Mouse (Mus musculus) kidney, adult 2 months (tissue): ENCODE measurements around the gene Cdh23.

Experiments
- CTCF ChIP-seq: fragments of 200-500 bp; conservative IDR thresholded peaks from 2 replicates; pipeline ENCODE4 v1.5.1; 2011; ENCODE audit warnings: low read depth, mild to moderate bottlenecking, control low read depth, low read length, moderate library complexity, mixed read lengths; ENCODE audit not compliant: insufficient read depth, insufficient read length
- POLR2A ChIP-seq: fragments of 200-500 bp; IDR thresholded peaks from one replicate; pipeline ENCODE4 v1.6.1; 2011; ENCODE audit warnings: low read depth, low read length, control low read depth

- TF ChIP-seq CTCF = no peak
- no peak for TF ChIP-seq POLR2A
Observed at GRCm38 (mm10) chr10:60626086-60626485, 70.2 kb downstream of the Cdh23 start.
